Mouse (Mus musculus) G1E (cell line): ENCODE data around the gene Rasl10b. TPM values are rescaled to one million over a fixed set of nuclear protein-coding genes. Genes with fewer than 3 reads are reported as not detected.
A peak's percentile ranks its signal among the peaks of the same experiment; 100 is the strongest.

Experiments
- ATAC-seq: 2 replicates; pipeline ENCODE4 v1.8.0; 2016; ENCODE audit warnings: mild to moderate bottlenecking; ENCODE audit not compliant: insufficient number of reproducible peaks, poor library complexity, low FRiP score, severe bottlenecking; ENCODE audit errors: extremely low read depth
- DNase-seq: peaks from one replicate; pipeline ENCODE4 v3.0.0; 2012; ENCODE audit warnings: low spot score
- H3K27me3 ChIP-seq: 2 replicates; pipeline ENCODE4 v1.6.1; 2012; ENCODE audit warnings: mild to moderate bottlenecking, low read length, inconsistent platforms; ENCODE audit not compliant: insufficient read depth
- H3K36me3 ChIP-seq: replicated peaks from 2 replicates; pipeline ENCODE3; 2012; ENCODE audit warnings: mild to moderate bottlenecking, inconsistent platforms
- H3K4me1 ChIP-seq: 2 replicates; pipeline ENCODE4 v1.6.1; 2012; ENCODE audit warnings: low read depth, low read length, inconsistent platforms, mixed read lengths; ENCODE audit not compliant: insufficient read depth
- H3K4me3 ChIP-seq: 2 replicates; pipeline ENCODE4 v1.5.1; 2012; ENCODE audit warnings: low read depth, mild to moderate bottlenecking, inconsistent platforms, low read length, moderate library complexity, mixed read lengths
- H3K9me3 ChIP-seq: replicated peaks from 2 replicates; pipeline ENCODE4 v1.6.1; 2012; ENCODE audit warnings: inconsistent platforms
- CTCF ChIP-seq: IDR thresholded peaks from 2 replicates; pipeline ENCODE4 v1.5.1; 2012; ENCODE audit warnings: low read depth, low read length, inconsistent platforms, mixed read lengths
- GATA1 ChIP-seq: IDR thresholded peaks from 2 replicates; pipeline ENCODE4 v1.6.1; 2012; ENCODE audit warnings: borderline replicate concordance, low read length, inconsistent platforms, mixed read lengths
- GATA2 ChIP-seq: IDR thresholded peaks from 2 replicates; pipeline ENCODE4 v1.6.1; 2012; ENCODE audit warnings: low read depth, low read length, inconsistent platforms, borderline replicate concordance
- POLR2AphosphoS5 ChIP-seq: IDR thresholded peaks from 2 replicates; pipeline ENCODE4 v1.6.1; 2012; ENCODE audit warnings: low read depth, low read length, inconsistent platforms; ENCODE audit not compliant: insufficient replicate concordance
- TAL1 ChIP-seq: conservative IDR thresholded peaks from 2 replicates; pipeline ENCODE4 v1.6.1; 2012; ENCODE audit warnings: low read depth, low read length, inconsistent platforms, mixed read lengths
- polyA plus RNA-seq: library from polyadenylated mRNA; stranded (reverse); fragments of >175 nt; gene quantifications from 2 replicates; pipeline ENCODE4 v1.2.3, GENCODE M21; 2012
- total RNA-seq, 2 experiments: library from RNA; stranded (forward) in 1 of 2; stranded (reverse) in 1 of 2; fragments of 200-1000 nt in 1 of 2; fragments of >200 nt in 1 of 2; fragmentation: Nextera tagmentation in 1 of 2; gene quantifications; 2 replicates each; pipeline ENCODE4 v1.2.3; 2014 to 2017

Rasl10b gene
- total and polyA plus RNA-seq, 3 experiments = 0.09 TPM; not detected in 2

DNA sequence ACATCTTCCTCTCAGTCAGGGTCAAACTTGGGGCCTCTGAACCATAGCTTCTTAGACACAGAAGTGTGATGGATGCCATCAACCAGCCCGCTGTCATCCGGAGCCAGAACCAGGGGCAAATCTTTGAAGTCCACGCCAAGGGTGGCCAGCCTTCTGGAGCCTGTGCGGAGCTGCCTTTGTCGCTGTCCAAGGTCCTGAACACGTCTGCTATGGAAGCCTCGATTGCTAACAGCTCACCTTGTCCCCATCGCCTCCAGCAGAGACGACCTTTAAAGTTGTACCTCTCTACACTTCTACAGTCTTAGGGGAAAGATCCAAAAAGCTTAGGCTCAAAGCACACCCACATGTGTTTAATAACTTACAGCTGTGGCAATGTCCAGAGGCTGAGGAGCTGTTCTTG lies 12.4 kb downstream of the Rasl10b start:
- ATAC-seq (no peak), DNase-seq (peak; percentile 51)

DNA sequence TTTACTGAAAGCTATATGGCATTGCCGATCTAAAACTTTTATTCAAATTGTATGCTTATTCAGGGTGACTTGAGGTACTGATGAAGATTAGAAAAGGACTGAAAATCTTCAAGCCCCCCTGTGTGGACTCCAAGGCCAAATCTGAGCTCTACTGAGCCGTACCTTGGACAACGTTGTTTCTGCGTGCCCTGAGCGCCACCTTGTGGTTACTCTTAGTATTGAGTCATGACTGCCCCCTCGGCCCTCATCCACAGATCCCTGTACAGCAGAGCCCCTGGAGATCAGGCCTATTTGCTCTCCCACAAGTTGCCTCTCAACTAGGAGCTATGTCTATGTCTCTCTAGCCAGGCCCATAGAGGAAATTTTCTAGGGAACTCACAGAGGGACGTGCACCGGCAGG lies 15.7 kb downstream of the Rasl10b start:
- Histone ChIP-seq H3K36me3 (no peaks in the 10 kb centered on the region), H3K4me1 (peaks cover 6% of the 10 kb centered on the region), H3K4me3 (no peak overlapping the region), H3K27me3 (peaks cover 43% of the 10 kb centered on the region), H3K9me3 (no peaks in the 10 kb centered on the region)
- DNase-seq (peak; percentile 46), ATAC-seq (no peak)
- peak; percentile 61 for TF ChIP-seq CTCF
- TF ChIP-seq TAL1 = no peak

More for the DNA sequence above, 12.4 kb downstream of the Rasl10b start:
- peaks cover 29% of the 10 kb centered on the region for H3K27me3 ChIP-seq
- H3K4me3 ChIP-seq = no peak overlapping the region
- no peaks in the 10 kb centered on the region; the same call in 1 of the 2 replicates for H3K4me1 ChIP-seq
- H3K36me3 ChIP-seq = no peaks in the 10 kb centered on the region
- TF ChIP-seq GATA1 (no peak), POLR2AphosphoS5 (no peak)
- H3K9me3 ChIP-seq = peaks cover 3% of the 10 kb centered on the region; the same call in 1 of the 2 replicates

DNA sequence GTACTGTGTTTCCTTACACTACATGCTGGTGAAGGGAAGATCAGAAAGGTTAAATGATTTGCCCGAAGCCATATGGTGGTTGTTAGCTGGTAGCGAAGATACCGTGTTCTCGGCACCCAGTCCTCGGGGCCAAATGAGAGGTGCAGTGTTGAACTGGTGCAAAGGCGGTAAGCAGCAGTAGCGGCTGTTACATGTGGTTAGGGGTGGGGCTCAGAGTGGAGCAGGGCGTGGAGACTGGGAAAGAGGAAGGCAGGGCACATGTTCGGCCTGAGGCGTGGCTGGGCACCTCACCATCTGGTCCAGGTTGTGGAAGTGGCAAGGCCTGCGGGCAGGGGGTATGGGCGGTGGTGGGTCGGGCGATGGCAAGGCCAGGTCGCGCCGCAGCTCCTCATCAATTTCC lies 18.0 kb downstream of the Rasl10b start:
- ATAC-seq (no peak), DNase-seq (no peak)
- no peak overlapping the region; the same call in 1 of the 2 replicates for H3K4me3 ChIP-seq
- H3K4me1 ChIP-seq = peaks cover 6% of the 10 kb centered on the region
- H3K36me3 ChIP-seq = no peaks in the 10 kb centered on the region
- TF ChIP-seq GATA1 = no peak
- no peak for TF ChIP-seq CTCF
- no peak for TF ChIP-seq TAL1
- TF ChIP-seq GATA2 = no peak
- TF ChIP-seq POLR2AphosphoS5 = no peak
- peaks cover 45% of the 10 kb centered on the region for H3K27me3 ChIP-seq
- no peaks in the 10 kb centered on the region for H3K9me3 ChIP-seq

DNA sequence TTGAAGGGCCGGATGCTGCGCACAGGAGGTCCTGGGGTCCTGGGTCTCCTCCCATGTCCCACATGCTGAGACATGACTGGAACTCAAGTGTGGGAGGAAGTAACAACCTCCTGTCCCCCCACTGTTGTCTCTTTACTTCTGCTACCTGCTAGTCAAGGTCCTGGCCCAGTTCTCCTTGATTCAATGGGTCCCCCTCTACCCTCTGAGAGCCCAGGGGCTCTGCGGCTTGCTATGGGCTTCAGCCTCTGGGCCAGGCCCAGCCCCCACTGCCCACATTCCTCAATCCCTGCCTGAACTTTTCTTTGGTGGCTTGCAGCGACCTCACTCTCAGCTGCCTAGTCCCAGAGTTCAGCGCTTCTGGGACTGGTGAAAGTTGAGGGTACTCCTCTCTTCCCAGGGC lies 20.4 kb downstream of the Rasl10b start, which contains the start of gene Gas2l2:
Gene Gas2l2, minus strand, starts transcription at position 101 of the 400 bp plus-strand sequence.
- Histone ChIP-seq H3K4me3 (no peak within 1 kb of the TSS), H3K36me3 (no peaks in the 10 kb centered on the region), H3K4me1 (peaks cover 6% of the 10 kb centered on the region), H3K27me3 (peaks cover 38% of the 10 kb centered on the region), H3K9me3 (no peaks in the 10 kb centered on the region)
- ATAC-seq = no peak
- TF ChIP-seq GATA1 (no peak), GATA2 (no peak), CTCF (no peak), TAL1 (no peak), POLR2AphosphoS5 (no peak)
- no peak for DNase-seq

DNA sequence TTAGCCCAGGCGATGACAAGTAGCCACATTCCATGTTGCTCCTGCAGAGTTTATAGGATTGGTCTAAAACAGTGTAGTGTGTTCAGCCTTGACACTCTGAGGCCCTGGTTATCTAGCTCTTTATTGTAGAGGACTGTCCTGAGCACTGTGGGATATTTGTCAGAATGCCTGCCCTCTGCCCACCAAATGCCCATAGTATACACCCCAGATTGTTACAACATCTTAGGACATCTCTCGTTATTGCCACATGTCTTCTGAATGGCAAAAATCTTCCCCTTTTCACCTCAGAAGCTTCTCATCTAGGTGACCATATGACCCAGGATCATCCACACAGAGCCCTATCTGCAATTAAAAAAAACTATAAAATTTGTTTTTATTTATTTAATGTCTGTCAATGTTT lies 23.6 kb downstream of the Rasl10b start:
- peaks cover 22% of the 10 kb centered on the region for H3K27me3 ChIP-seq
- H3K9me3 ChIP-seq = no peaks in the 10 kb centered on the region
- ATAC-seq (no peak), DNase-seq (no peak)
- no peaks in the 10 kb centered on the region for H3K4me1 ChIP-seq
- no peak for TF ChIP-seq GATA1
- no peak for TF ChIP-seq TAL1
- TF ChIP-seq GATA2 = no peak
- no peak for TF ChIP-seq POLR2AphosphoS5
- no peak for TF ChIP-seq CTCF
- H3K4me3 ChIP-seq = no peak overlapping the region
- no peaks in the 10 kb centered on the region for H3K36me3 ChIP-seq

DNA sequence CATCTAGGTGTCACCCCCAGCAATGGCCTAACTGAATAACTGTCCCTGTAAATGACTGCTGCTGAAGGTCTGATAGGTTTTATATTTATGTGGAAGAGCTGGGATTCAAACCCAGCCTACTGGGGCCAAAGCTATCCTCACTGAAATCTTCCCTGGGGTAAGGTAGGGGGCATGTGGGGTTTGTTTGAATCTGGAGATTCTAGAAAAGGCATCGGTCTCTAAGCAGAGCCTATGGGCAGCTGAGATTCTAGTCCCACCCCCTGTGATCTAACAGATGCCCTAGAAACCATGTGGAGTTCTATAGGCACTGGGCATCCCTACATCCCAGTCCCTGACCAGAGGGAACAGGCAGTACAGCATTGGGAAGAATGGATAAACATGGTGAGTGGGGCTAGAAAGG lies 28.4 kb downstream of the Rasl10b start, which contains the start of gene 1700020L24Rik:
Gene 1700020L24Rik, plus strand, starts transcription at position 301 of the 400 bp plus-strand sequence.
- peaks cover 15% of the 10 kb centered on the region for H3K4me1 ChIP-seq
- TF ChIP-seq GATA2 (no peak), POLR2AphosphoS5 (no peak), CTCF (no peak), GATA1 (no peak), TAL1 (no peak)
- H3K9me3 ChIP-seq = no peaks in the 10 kb centered on the region
- ATAC-seq = no peak
- H3K36me3 ChIP-seq = no peaks in the 10 kb centered on the region
- H3K27me3 ChIP-seq = peaks cover 32% of the 10 kb centered on the region
- DNase-seq = no peak
- no peak within 1 kb of the TSS for H3K4me3 ChIP-seq

DNA sequence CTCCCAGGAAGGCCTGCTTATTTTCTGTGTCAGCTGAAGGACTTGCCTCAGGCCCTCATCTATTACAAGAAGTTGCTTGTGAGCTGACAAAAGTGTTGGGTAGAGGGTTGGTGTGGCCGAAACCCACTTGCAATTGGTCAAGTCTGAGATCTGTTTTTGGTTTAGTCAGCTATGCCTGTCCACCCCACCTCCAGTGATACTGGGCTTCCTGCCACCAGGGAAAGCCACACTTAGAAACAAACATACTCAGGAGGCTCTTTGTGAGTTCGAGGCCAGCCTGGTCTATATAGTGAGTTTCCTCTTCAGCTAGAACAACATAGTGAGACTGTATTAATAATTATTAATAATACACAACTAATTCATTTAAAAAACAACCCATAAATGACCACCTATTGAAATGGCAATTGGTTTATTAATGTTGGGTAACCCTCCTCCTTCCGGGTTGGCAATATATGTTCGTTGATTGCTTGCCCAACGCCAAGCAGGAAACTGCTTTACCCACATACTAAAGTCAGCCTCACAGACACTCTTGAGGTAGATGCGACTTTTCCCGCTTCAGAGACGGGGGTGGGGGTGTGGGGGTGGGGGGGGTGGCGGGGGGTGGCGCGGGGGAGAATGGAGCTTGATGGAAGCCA lies 30.6 kb downstream of the Rasl10b start:
- DNase-seq = no peak
- Histone ChIP-seq H3K27me3 (peaks cover 32% of the 10 kb centered on the region), H3K4me3 (no peak overlapping the region), H3K4me1 (peaks cover 15% of the 10 kb centered on the region), H3K9me3 (no peaks in the 10 kb centered on the region), H3K36me3 (no peaks in the 10 kb centered on the region)
- TF ChIP-seq GATA1 = no peak
- TF ChIP-seq CTCF = no peak
- TF ChIP-seq GATA2 = no peak
- no peak for TF ChIP-seq POLR2AphosphoS5
- TF ChIP-seq TAL1 = no peak
- no peak for ATAC-seq
